In the genomic region with DNA sequence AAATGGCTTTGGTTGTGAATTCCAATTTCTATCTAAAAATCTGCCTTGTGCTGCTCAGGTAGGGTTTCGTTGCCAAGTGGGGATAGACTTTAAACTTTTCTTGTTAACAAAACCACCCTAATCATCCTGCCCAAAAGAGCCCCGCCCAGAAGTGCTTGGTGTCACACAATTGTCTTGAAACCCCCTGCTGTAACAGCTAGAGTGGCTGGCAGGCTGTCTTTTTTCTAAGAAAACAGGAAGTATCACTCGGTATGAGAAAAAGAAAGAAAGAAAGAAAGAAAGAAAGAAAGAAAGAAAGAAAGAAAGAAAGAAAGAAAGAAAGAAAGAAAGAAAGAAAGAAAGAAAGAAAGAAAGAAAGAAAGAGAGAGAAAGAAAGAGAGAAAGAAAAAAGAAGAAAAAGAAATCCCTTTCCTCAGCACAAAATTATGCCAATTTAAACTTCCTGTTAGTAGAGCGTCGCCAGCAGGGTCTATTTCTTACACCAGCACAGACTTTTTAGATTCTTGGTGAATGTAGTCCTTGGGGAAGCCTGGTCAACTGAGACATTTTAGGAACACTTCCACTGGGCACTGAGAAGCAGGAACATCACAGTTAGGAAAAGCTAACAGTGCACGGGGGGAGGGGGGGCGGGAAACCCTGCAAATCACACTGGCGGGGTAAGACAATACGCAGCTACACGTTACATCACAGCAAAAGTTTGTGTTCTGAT, we compare ENCODE assay signal across 8 mouse cellular contexts.
DNase-seq lines count a peak whose midpoint lies in the region; ATAC-seq lines count a peak whose summit lies in the region.

No protein-coding gene starts in this region.

- no peaks in the 10 kb centered on the region for H3K9me3 ChIP-seq in forebrain, embryonic 16.5 days (ENCODE audit: control insufficient read depth, low read length)
- H3K9me3 ChIP-seq in liver, embryonic 16.5 days (replicated peaks; ENCODE audit: control insufficient read depth, low read length) = no peaks in the 10 kb centered on the region
- no peaks in the 10 kb centered on the region for H3K9me3 ChIP-seq in stomach, embryonic 14.5 days (ENCODE audit: control insufficient read depth, low read depth, low read length)

- no peak overlapping the region for H3K27ac ChIP-seq in forebrain, embryonic 16.5 days (ENCODE audit: low read length)
- peak overlapping the region; percentile 77 for H3K27ac ChIP-seq in liver, embryonic 16.5 days (ENCODE audit: low read length)
- H3K27ac ChIP-seq in stomach, embryonic 14.5 days (ENCODE audit: low read length) = peak overlapping the region; percentile 56; the same call in 1 of the 2 replicates

- H3K4me1 ChIP-seq in forebrain, embryonic 16.5 days (replicated peaks; ENCODE audit: control insufficient read depth, insufficient read depth, low read length) = peaks cover 21% of the 10 kb centered on the region
- H3K4me1 ChIP-seq in liver, embryonic 16.5 days (ENCODE audit: control insufficient read depth, low read depth, low read length) = peaks cover 59% of the 10 kb centered on the region
- H3K4me1 ChIP-seq in stomach, embryonic 14.5 days (ENCODE audit: control insufficient read depth, insufficient read depth, low read length) = peaks cover 9% of the 10 kb centered on the region; the same call in 1 of the 2 replicates

- no peaks in the 10 kb centered on the region for H3K36me3 ChIP-seq in forebrain, embryonic 16.5 days (ENCODE audit: control insufficient read depth, insufficient read depth)
- no peaks in the 10 kb centered on the region for H3K36me3 ChIP-seq in liver, embryonic 16.5 days (ENCODE audit: control insufficient read depth, insufficient read depth)
- H3K36me3 ChIP-seq in stomach, embryonic 14.5 days (ENCODE audit: control insufficient read depth, insufficient read depth, low read length) = no peaks in the 10 kb centered on the region

- H3K27me3 ChIP-seq in forebrain, embryonic 16.5 days (replicated peaks; ENCODE audit: control insufficient read depth, insufficient read depth, low read length) = no peaks in the 10 kb centered on the region
- no peaks in the 10 kb centered on the region for H3K27me3 ChIP-seq in liver, embryonic 16.5 days (ENCODE audit: control insufficient read depth, insufficient read depth, low read depth, low read length)
- H3K27me3 ChIP-seq in stomach, embryonic 14.5 days (ENCODE audit: control insufficient read depth, insufficient read depth, low read length) = no peaks in the 10 kb centered on the region

- WGBS in forebrain, embryonic 16.5 days = 3% methylated on average over 10 of the region's 10 CpGs
- under 1% methylated on average over 10 of the region's 10 CpGs for WGBS in liver, embryonic 16.5 days (ENCODE audit: insufficient replicate concordance)
- 5% methylated on average over 10 of the region's 10 CpGs for WGBS in stomach, embryonic 14.5 days

- peak; percentile 9; the same call in 1 of the 2 replicates for ATAC-seq in forebrain, embryonic 16.5 days
- no peak for ATAC-seq in liver, embryonic 16.5 days (ENCODE audit: low read depth)
- ATAC-seq in stomach, embryonic 14.5 days (ENCODE audit: insufficient number of reproducible peaks, insufficient read depth, low FRiP score, low read depth) = no peak

- H3K4me2 ChIP-seq in forebrain, embryonic 16.5 days (ENCODE audit: low read length) = peak overlapping the region; percentile 94
- H3K4me2 ChIP-seq in liver, embryonic 16.5 days (ENCODE audit: low read depth, low read length) = peak overlapping the region; percentile 87
- peak overlapping the region; percentile 76 for H3K4me2 ChIP-seq in stomach, embryonic 14.5 days (replicated peaks; ENCODE audit: low read depth, low read length)

- peak; percentile 26 to 48 for DNase-seq in B cell, adult 2 months
- peak; percentile 46 to 67 for DNase-seq in CD8-positive naive resting alpha-beta T cell, adult 2 months (ENCODE audit: low read depth in 2 of 2, low spot score in 2 of 2)
- DNase-seq in urinary bladder, postnatal 14 days (ENCODE audit: low spot score) = no peak
- DNase-seq in right cerebral cortex, postnatal 25 days = no peak
- no peak for DNase-seq in layer of hippocampus, postnatal 36 days

- H3K9ac ChIP-seq in forebrain, embryonic 16.5 days (replicated peaks; ENCODE audit: low read depth, low read length) = peak overlapping the region; percentile 20; the same call in 1 of the 2 replicates
- H3K9ac ChIP-seq in liver, embryonic 16.5 days (ENCODE audit: low read depth, low read length) = peak overlapping the region; percentile 71
- H3K9ac ChIP-seq in stomach, embryonic 14.5 days (replicated peaks; ENCODE audit: low read depth, low read length) = peak overlapping the region; percentile 22; the same call in 1 of the 2 replicates

- H3K4me3 ChIP-seq in forebrain, embryonic 16.5 days (replicated peaks; ENCODE audit: low read length) = peak overlapping the region; percentile 48
- H3K4me3 ChIP-seq in liver, embryonic 16.5 days (ENCODE audit: low read depth, low read length) = peak overlapping the region; percentile 62
- H3K4me3 ChIP-seq in stomach, embryonic 14.5 days (ENCODE audit: low read depth, low read length) = peak overlapping the region; percentile 30

Comparison
In these comparisons a context has a peak if more than half of its experiments do, and no peak if none do; other contexts are left out.
1. DNase-seq: peak in B cell, adult 2 months (2 of 2) and CD8-positive naive resting alpha-beta T cell, adult 2 months (2 of 2); none in urinary bladder, postnatal 14 days (single experiment), right cerebral cortex, postnatal 25 days (single experiment) and layer of hippocampus, postnatal 36 days (0 of 2).
2. H3K9ac ChIP-seq: peak in every context shown above with its lines; median percentile 71 in liver, embryonic 16.5 days; 22 in stomach, embryonic 14.5 days; 20 in forebrain, embryonic 16.5 days.
3. Peak in every context shown above with its lines, with median percentiles within 50 percentile points of each other: H3K4me2 ChIP-seq and H3K4me3 ChIP-seq.